Comparison of ENCODE assay signal across 14 mouse cellular contexts in the genomic region with DNA sequence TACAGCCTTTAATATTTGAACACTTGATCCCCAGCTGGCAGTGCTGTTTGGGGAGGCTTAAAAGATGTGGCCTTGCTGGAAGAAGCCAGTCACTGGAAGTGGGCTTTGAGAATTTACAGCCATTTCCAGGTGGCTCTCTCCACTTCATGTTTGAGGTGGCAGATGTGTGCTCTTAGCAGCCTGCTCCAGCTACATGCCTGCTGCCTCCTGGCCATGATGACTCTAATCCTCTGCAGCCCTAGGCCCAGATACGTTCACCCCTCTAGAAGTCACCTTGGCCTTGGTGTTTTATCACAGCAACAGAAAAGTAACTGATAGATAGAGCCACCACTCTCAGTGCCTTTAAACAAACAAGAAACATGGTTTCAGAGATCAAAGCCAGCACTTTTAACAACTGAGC. TPM values are rescaled to one million over a fixed set of nuclear protein-coding genes. Genes with fewer than 3 reads are reported as not detected.
DNase-seq lines count a peak whose midpoint lies in the region; TF ChIP-seq lines count a peak whose summit lies in the region.
"Had no signal": no experiment of that assay in that cellular context is flagged by ENCODE, and none has a peak within 500 bp of the region (broad histone marks: within the 10 kb centered on the region; RNA-seq: fewer than 3 reads in every experiment).

No protein-coding gene starts in this region.

- no peak overlapping the region for H3K27ac ChIP-seq in gastrocnemius, adult 2 months
- H3K27ac ChIP-seq: kidney, postnatal 0 days; lung, embryonic 15.5 days had no signal

- intact Hi-C loops in gastrocnemius, adult 2 months (cut with DNase I) = no loop called here
- intact Hi-C loops in gastrocnemius, postnatal 14 days (cut with DNase I; ENCODE audit: low total_unique reads) = loop anchor here (5.0 kb wide), 1 partner anchor 35 kb away; no protein-coding TSS in a partner anchor
- intact Hi-C loops in left cerebral cortex, postnatal 25 days (cut with DNase I) = no loop called here

- DNase-seq in gastrocnemius, adult 2 months = peak; percentile 7
- no peak for DNase-seq in gastrocnemius, postnatal 14 days
- peak; percentile 0 for DNase-seq in layer of hippocampus, adult 18-20 months (ENCODE audit: low spot score in 2 of 2)
- no peak for DNase-seq in layer of hippocampus, adult 9-10 months (ENCODE audit: low spot score)
- peak; percentile 1 to 3 for DNase-seq in cerebellum, adult 18-20 months
- DNase-seq in cerebellum, postnatal 36 days = peak; percentile 1
- DNase-seq in left cerebral cortex, postnatal 25 days (ENCODE audit: low spot score in 2 of 2) = no peak
- no peak for DNase-seq in urinary bladder, postnatal 10 days (ENCODE audit: low spot score)
- DNase-seq: forebrain, postnatal 0 days; heart, postnatal 10 days had no signal

- no peak for TF ChIP-seq CTCF in gastrocnemius, adult 2 months (IDR thresholded peaks at IDR 0.05)

- no peak overlapping the region for H3K4me3 ChIP-seq in gastrocnemius, adult 2 months
- H3K4me3 ChIP-seq: erythroblast, embryonic 14.5 days; lung, embryonic 15.5 days; megakaryocyte, embryonic 14.5 days had no signal

RNA-seq across cellular contexts. Expression of a gene that starts 46.3 kb away (rescaled TPM):
- 10 to 100 TPM in 1 of 2 experiments, 1 to 10 TPM in 1; 7.8 to 10.6 TPM for total RNA-seq in gastrocnemius, adult 2 months (2021)
- 10 to 100 TPM; 15.0 to 17.6 TPM for total RNA-seq in gastrocnemius, postnatal 14 days (2021)
- 10 to 100 TPM; 43.7 to 44.5 TPM for total RNA-seq in layer of hippocampus, adult 18-20 months (2021)
- total RNA-seq in left cerebral cortex, postnatal 25 days (2021) = 10 to 100 TPM; 56.4 to 57.8 TPM

Comparison
In these comparisons a context has a peak if more than half of its experiments do, and no peak if none do; other contexts are left out.
1. DNase-seq: peak in gastrocnemius, adult 2 months (single experiment), layer of hippocampus, adult 18-20 months (2 of 2), cerebellum, adult 18-20 months (2 of 2) and cerebellum, postnatal 36 days (2 of 2); none in gastrocnemius, postnatal 14 days (single experiment), layer of hippocampus, adult 9-10 months (single experiment), left cerebral cortex, postnatal 25 days (0 of 2) and urinary bladder, postnatal 10 days (single experiment).